Mouse (Mus musculus): ENCODE measurements around the gene Lrrc4c. TPM values are rescaled to one million over a fixed set of nuclear protein-coding genes. Genes with fewer than 3 reads are reported as not detected.

Gene Lrrc4c
- polyA plus RNA-seq, 1 experiment from 2014 or later: 2.3 TPM

DNA sequence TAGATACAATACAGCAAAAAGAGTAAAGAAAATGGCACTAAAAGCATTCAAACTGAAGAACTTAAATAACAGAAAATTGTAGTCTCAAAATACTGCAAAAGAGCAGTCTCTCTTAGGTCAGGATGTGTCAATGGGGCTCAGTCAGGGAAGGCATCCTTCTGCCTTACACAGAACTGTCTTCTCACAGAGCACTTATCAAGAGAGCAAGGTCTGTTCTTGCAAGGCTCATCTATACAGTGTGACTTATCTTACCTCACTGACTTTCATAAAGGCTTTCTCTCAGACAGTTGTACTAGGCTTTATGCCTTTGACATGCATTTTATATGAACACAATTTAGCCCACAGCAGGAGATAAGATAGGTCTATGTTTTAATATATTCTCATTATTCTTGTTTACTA, 1226.7 kb downstream of the Lrrc4c start:
- no peak for DNase-seq (ENCODE audit: low spot score)
- Histone ChIP-seq H3K36me3 (ENCODE audit: control insufficient read depth, insufficient read depth, low read length) (no peaks in the 10 kb centered on the region), H3K4me1 (replicated peaks; ENCODE audit: control insufficient read depth, insufficient read depth) (no peaks in the 10 kb centered on the region), H3K27ac (replicated peaks) (no peak overlapping the region), H3K4me3 (ENCODE audit: low read depth, low read length) (no peak overlapping the region), H3K9me3 (ENCODE audit: control insufficient read depth, low read length) (no peaks in the 10 kb centered on the region), H3K27me3 (ENCODE audit: control insufficient read depth, insufficient read depth, low read length) (no peaks in the 10 kb centered on the region), H3K4me2 (replicated peaks; ENCODE audit: low read depth) (no peak overlapping the region), H3K9ac (ENCODE audit: low read length) (no peak overlapping the region)
- TF ChIP-seq CTCF (IDR thresholded peaks at IDR 0.05; ENCODE audit: low read depth) (no peak), EP300 (optimal IDR thresholded peaks at IDR 0.05) (no peak)
- no peak for ATAC-seq (ENCODE audit: low FRiP score, low TSS enrichment)

DNA sequence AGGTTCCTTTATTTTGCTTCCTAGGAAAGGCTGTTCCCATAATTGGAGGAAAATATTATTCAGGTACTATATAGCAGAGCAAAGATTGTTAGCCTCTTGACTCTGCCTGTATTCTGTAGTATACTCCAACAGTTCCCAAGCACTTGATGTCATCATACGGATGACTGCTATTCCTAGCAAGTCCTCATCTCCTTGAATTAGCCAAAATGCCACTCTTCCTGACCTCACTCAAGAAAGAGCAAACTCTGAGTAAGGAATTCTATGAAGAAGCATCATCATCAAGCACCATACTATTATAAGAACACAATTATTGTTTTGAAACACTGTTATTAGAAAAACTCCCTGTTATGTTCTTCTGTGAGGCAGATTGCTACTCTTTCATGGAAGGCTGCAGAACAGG, 1228.0 kb downstream of the Lrrc4c start:
- DNase-seq (ENCODE audit: low spot score): no peak
- Histone ChIP-seq H3K27ac (replicated peaks) (no peak overlapping the region), H3K9me3 (ENCODE audit: control insufficient read depth, low read length) (no peaks in the 10 kb centered on the region), H3K4me3 (ENCODE audit: low read depth, low read length) (no peak overlapping the region), H3K4me1 (replicated peaks; ENCODE audit: control insufficient read depth, insufficient read depth) (no peaks in the 10 kb centered on the region), H3K36me3 (ENCODE audit: control insufficient read depth, insufficient read depth, low read length) (no peaks in the 10 kb centered on the region), H3K27me3 (ENCODE audit: control insufficient read depth, insufficient read depth, low read length) (no peaks in the 10 kb centered on the region), H3K4me2 (replicated peaks; ENCODE audit: low read depth) (no peak overlapping the region), H3K9ac (ENCODE audit: low read length) (no peak overlapping the region)
- no peak for ATAC-seq (ENCODE audit: low FRiP score, low TSS enrichment)
- WGBS: 76% methylated on average over 1 of the region's 1 CpGs
- TF ChIP-seq EP300 (optimal IDR thresholded peaks at IDR 0.05): no peak
- TF ChIP-seq CTCF (IDR thresholded peaks at IDR 0.05; ENCODE audit: low read depth): no peak

DNA sequence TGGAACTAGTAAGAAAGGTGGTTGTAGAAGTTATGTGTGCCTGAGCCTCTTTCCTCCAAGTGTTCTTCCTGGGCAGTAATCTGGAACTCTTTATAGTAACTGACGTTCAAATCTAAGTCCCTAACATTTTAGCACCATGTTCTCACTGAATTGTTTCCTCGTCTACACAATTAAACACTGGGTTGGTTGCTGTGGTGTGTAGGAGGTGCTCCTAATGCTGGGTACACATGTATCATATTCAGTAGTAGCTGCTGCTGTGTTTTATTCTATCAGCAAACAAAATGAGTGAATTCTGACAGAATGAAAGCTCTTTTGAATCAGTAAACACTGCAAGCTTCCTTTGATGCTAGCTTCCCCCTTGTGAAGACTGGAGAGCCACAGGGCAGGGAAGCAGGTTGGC, 1246.5 kb downstream of the Lrrc4c start:
- ATAC-seq (ENCODE audit: low FRiP score, low TSS enrichment): no peak
- no peaks in the 10 kb centered on the region for H3K9me3 ChIP-seq (ENCODE audit: control insufficient read depth, low read length)
- no peaks in the 10 kb centered on the region for H3K4me1 ChIP-seq (replicated peaks; ENCODE audit: control insufficient read depth, insufficient read depth)
- H3K27me3 ChIP-seq (ENCODE audit: control insufficient read depth, insufficient read depth, low read length): no peaks in the 10 kb centered on the region
- DNase-seq (ENCODE audit: low spot score): no peak
- H3K4me3 ChIP-seq (ENCODE audit: low read depth, low read length): no peak overlapping the region
- 30% methylated on average over 2 of the region's 2 CpGs for WGBS
- H3K4me2 ChIP-seq (replicated peaks; ENCODE audit: low read depth): no peak overlapping the region
- no peak overlapping the region for H3K9ac ChIP-seq (ENCODE audit: low read length)
- TF ChIP-seq CTCF (IDR thresholded peaks at IDR 0.05; ENCODE audit: low read depth): no peak
- no peak for TF ChIP-seq EP300 (optimal IDR thresholded peaks at IDR 0.05)
- no peak overlapping the region for H3K27ac ChIP-seq (replicated peaks)
- H3K36me3 ChIP-seq (ENCODE audit: control insufficient read depth, insufficient read depth, low read length): no peaks in the 10 kb centered on the region

DNA sequence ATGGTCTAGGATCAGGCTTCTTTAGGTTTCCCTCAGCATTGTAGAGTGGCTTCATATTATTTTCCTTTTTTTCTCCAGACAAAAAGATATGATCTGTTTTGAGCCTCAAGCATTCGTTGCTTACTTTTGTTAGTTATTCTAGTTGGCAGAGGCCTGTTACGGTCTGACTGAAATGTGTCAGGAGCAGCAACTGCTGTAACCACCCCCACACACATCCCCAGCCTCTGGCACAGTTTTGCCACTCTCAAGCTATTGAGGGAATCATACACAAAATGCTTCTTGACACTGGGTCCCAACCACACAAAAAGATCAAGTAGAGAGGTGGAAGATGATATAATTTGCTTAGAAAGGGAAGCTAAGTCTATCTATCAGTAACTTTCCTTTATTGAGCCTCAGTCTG, 1251.0 kb downstream of the Lrrc4c start:
- Histone ChIP-seq H3K9me3 (ENCODE audit: control insufficient read depth, low read length) (no peaks in the 10 kb centered on the region), H3K9ac (ENCODE audit: low read length) (no peak overlapping the region), H3K27me3 (ENCODE audit: control insufficient read depth, insufficient read depth, low read length) (no peaks in the 10 kb centered on the region), H3K4me1 (replicated peaks; ENCODE audit: control insufficient read depth, insufficient read depth) (no peaks in the 10 kb centered on the region), H3K27ac (replicated peaks) (no peak overlapping the region), H3K4me2 (replicated peaks; ENCODE audit: low read depth) (no peak overlapping the region), H3K36me3 (ENCODE audit: control insufficient read depth, insufficient read depth, low read length) (no peaks in the 10 kb centered on the region), H3K4me3 (ENCODE audit: low read depth, low read length) (no peak overlapping the region)
- no peak for ATAC-seq (ENCODE audit: low FRiP score, low TSS enrichment)
- no peak for DNase-seq (ENCODE audit: low spot score)
- TF ChIP-seq EP300 (optimal IDR thresholded peaks at IDR 0.05) (no peak), CTCF (IDR thresholded peaks at IDR 0.05; ENCODE audit: low read depth) (no peak)
- 82% methylated on average over 2 of the region's 2 CpGs for WGBS

DNA sequence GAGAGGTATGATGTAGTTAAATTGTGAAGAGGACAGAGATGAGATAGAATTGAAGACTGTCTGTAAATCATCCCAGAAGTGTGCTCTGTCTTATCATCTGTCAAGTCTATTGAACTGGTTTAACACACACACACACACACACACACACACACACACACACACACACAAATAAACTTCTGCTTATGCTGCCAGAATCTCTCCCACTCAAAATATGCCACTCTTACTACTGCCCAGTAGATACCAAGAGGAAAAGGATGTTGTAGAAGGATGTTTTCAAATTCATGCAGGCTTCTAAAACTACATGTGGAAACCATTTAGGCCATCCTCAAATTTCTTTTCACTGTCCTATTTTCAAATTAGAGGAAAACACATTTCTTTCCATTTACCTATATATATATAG, 1257.0 kb downstream of the Lrrc4c start:
- H3K27me3 ChIP-seq (ENCODE audit: control insufficient read depth, insufficient read depth, low read length): no peaks in the 10 kb centered on the region
- no peaks in the 10 kb centered on the region for H3K36me3 ChIP-seq (ENCODE audit: control insufficient read depth, insufficient read depth, low read length)
- H3K27ac ChIP-seq (replicated peaks): no peak overlapping the region
- DNase-seq (ENCODE audit: low spot score) (no peak), ATAC-seq (ENCODE audit: low FRiP score, low TSS enrichment) (no peak)
- no peaks in the 10 kb centered on the region for H3K4me1 ChIP-seq (replicated peaks; ENCODE audit: control insufficient read depth, insufficient read depth)
- no peak overlapping the region for H3K9ac ChIP-seq (ENCODE audit: low read length)
- no peak for TF ChIP-seq EP300 (optimal IDR thresholded peaks at IDR 0.05)
- no peak for TF ChIP-seq CTCF (IDR thresholded peaks at IDR 0.05; ENCODE audit: low read depth)
- H3K9me3 ChIP-seq (ENCODE audit: control insufficient read depth, low read length): no peaks in the 10 kb centered on the region
- no peak overlapping the region for H3K4me3 ChIP-seq (ENCODE audit: low read depth, low read length)
- no peak overlapping the region for H3K4me2 ChIP-seq (replicated peaks; ENCODE audit: low read depth)

DNA sequence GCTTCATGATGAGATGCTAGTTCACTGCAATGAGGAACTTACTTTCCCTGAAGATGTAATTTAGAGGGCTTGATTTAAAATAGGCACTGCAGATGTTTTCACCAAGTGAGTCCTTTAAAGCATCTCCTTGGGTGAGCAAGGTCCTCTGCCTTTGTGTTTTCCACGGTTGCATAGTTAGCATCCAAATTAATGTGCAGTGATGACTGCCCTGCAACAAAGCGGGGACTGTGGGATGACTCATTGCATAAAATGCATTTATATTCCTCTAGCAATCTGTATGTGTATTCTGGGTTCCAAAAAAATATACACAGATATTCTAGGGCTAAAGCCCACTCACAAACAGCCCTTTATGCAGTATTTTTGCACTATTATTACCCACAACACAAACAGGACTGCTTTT, 1263.2 kb downstream of the Lrrc4c start:
- 77% methylated on average over 2 of the region's 2 CpGs for WGBS

More for the DNA sequence above, 1263.2 kb downstream of the Lrrc4c start:
- Histone ChIP-seq H3K4me2 (replicated peaks; ENCODE audit: low read depth) (no peak overlapping the region), H3K4me3 (ENCODE audit: low read depth, low read length) (no peak overlapping the region), H3K27ac (replicated peaks) (no peak overlapping the region), H3K4me1 (replicated peaks; ENCODE audit: control insufficient read depth, insufficient read depth) (no peaks in the 10 kb centered on the region), H3K9me3 (ENCODE audit: control insufficient read depth, low read length) (no peaks in the 10 kb centered on the region), H3K27me3 (ENCODE audit: control insufficient read depth, insufficient read depth, low read length) (no peaks in the 10 kb centered on the region), H3K9ac (ENCODE audit: low read length) (no peak overlapping the region), H3K36me3 (ENCODE audit: control insufficient read depth, insufficient read depth, low read length) (no peaks in the 10 kb centered on the region)
- ATAC-seq (ENCODE audit: low FRiP score, low TSS enrichment): no peak
- no peak for TF ChIP-seq CTCF (IDR thresholded peaks at IDR 0.05; ENCODE audit: low read depth)
- TF ChIP-seq EP300 (optimal IDR thresholded peaks at IDR 0.05): no peak
- no peak for DNase-seq (ENCODE audit: low spot score)
